Mouse (Mus musculus): Measurements from ENCODE around the gene Tmco1. TPM values are rescaled to one million over a fixed set of nuclear protein-coding genes. Genes with fewer than 3 reads are reported as not detected.
A peak's percentile ranks its signal among the peaks of the same experiment; 100 is the strongest.
"Not testable (repeated sequence)": the region's sequence is repeated elsewhere in the genome, so short reads cannot be mapped to it uniquely, and the experiment has no call there.

Gene Tmco1
- total RNA-seq, 2 experiments from 2014 or later, result 83.6 to 99.6 TPM

DNA sequence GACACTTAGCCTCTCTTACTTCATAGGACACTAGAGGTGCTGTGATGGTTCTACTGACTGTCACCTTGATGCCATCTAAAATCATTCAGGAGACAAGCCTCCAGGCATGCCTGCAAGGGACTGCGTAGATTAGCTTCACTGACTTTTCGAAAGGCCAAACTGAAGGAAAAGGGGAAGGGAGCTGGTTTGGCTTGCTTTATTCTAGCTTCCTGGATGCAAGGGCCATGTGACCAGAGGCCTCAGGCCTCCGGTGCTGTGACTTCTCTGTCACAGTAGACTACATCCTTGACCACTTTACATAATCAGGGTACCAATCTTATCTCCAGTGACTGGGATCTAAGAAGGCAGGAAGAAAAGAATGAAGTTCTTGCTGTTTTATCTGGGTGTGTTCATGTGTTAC, 28.2 kb downstream of the Tmco1 start:
- no peak for DNase-seq

DNA sequence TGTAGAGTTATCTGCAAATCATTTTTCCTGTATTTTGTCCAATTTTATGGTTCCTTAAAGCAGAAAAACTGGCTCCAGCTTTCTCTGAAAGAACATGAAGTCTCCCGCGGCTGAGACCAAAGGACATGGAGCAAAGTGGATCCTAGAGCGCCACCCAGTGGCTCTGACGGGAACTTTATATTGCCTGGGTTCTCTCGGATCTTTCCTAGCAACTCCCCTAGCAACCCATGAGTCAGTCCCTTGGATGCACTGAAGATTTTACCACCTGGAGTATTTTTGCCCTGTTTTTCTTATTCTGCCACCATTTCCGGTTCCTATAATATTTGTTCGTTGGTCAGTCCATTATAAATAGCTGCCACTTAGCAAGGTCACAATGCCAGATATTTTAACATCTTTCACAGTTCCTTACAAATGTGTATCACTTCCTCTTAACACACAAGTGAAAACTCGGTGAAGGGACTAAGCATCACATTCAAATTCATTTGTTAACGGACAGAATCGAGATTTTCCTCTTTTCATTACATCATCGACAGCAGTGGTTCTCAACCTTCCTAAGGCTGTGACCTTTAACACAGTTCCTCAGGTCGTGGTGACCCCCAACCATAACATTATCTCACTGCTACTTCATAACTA, 29.4 kb downstream of the Tmco1 start:
- peak; percentile 77 to 90 for DNase-seq

DNA sequence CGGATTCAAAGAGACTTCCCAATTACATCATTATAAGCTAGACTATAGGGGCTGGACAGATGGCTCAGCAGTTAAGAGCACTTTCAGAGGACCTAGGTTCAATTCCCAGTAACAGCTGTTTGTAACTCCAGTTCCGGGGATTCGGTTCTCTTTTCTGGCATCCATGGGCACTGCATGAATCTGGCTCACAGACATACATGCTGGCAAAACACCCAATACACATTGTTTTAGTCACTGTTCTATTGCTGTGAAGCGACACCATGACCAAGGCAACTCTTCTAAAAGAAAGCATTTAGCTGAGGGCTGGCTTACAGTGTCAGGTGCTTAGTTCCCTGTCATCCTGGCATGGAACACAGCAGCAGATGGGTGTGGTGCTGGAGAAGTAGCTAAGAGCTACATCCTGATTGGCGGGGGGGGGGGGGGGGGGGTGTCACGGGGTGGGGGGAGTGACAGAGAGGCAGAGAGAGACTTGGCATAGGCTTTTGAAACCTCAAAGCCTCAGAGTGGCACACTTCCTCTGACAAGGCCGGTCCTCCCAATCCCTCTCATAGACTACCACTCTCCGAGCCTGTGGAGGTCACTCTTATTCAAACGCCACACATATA, 31.1 kb downstream of the Tmco1 start:
- no peak for DNase-seq

DNA sequence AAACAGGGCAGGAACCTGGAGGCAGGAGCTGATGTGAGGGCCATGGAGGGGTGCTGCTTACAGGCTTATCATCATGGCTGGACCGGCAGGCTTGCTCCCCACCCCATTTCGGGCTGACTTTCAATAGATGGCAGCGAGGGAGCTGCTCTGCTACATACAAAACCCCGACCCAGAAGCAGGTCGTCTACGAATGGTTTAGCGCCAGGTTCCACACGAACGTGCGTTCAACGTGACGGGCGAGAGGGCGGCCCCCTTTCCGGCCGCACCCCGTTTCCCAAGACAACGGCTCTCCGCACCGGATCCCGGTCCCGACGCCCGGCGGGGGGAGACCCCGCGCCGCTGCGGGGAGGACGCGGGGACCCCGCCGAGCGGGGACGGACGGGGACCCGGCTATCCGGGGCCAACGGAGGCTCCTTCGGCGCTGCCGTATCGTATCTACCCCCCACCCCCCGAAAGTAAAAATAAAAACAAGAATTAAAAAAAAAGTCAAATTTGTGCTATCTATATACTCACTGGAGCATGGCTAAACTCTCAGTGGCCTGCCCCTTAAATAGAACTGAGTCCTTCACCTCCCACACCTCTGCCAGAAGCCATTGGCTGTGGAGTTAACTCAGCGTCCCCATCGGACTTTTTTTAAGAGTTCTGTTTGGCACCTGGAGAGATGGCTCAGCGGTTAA, 32.1 kb downstream of the Tmco1 start:
- peak in 1 of 2 experiments; percentile 23 for DNase-seq

DNA sequence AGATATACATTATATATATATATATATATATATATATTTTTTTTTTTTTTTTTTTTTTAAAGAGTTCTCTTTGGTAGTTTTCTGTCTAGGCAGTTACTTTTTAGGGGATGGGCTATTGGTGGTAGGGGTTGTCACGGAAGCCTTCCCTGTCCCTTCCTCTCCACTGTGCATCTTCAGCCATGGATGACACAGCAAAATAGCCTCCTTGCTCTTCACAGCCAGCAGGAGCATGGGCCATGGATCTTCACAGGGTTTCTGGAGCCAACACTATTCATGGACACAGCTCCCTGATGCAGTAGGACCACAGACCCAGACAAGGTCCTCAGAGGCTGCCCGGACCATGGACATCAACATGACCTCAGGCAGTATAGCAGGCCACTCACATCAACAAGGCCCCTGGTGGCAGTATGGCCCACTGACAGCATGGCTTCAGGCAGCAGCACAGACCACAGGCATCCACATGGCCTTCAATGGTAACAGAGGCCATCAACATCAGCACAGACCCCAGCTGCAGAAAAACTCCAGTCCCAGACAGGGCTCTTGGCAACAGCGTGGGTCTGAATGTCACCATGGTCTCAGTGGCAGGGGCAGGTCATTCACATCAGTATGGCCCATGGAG, 32.8 kb downstream of the Tmco1 start:
- no peak for DNase-seq

DNA sequence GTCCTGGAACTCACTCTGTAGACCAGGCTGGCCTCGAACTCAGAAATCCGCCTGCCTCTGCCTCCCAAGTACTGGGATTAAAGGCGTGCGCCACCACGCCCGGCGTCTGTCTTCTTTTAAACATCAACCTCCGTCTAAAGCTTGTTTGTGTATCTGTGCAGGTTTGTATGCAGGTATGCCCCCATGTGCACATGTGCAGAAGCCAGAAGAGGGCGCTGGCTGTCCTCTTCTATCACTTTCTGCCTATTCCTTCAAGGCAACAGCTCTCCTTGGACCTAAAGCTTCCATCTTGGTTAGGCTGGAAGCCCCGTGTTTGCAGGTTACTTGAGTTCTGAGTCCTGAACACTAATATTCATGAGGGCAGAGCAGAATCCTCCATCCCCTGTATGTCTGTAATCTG, 34.7 kb downstream of the Tmco1 start:
- no peak for DNase-seq

DNA sequence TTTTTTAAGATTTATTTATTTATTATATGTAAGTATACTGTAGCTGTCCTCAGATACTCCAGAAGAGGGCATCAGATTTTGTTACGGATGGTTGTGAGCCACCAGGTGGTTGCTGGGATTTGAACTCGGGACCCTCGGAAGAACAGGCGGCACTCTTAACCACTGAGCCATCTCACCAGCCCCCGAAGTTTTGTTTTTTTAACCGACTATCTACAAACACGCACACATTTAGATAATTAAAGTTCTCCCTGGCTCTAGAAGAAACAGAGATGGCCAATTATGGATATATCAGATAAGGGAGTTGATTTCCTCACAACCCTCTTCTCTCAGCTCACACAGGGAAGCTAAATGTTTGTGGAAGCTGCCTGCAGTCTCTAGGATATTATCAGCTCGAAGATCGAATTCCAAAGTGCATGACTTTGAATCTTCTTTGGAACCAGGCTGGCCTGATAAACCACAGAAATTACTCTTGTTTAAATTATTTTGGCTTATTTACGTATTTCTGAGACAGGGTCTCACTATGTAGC, 37.9 kb downstream of the Tmco1 start:
- DNase-seq, result not testable (repeated sequence)

DNA sequence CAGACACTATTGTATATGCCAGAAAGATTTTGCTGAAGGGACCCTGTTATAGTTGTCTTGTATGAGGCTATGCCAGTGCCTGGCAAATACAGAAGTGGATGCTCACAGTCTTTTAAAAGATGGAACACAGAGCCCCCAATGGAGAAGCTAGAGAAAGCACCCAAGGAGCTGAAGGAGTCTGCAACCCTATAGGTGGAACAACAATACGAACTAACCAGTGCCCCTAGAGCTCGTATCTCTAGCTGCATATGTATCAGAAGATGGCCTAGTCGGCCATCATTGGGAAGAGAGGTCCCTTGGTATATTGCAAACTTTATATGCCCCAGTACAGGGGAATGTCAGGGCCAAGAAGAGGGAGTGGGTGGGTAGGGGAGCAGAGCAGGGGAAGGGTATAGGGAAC, 41.0 kb downstream of the Tmco1 start:
- DNase-seq, result not testable (repeated sequence)

DNA sequence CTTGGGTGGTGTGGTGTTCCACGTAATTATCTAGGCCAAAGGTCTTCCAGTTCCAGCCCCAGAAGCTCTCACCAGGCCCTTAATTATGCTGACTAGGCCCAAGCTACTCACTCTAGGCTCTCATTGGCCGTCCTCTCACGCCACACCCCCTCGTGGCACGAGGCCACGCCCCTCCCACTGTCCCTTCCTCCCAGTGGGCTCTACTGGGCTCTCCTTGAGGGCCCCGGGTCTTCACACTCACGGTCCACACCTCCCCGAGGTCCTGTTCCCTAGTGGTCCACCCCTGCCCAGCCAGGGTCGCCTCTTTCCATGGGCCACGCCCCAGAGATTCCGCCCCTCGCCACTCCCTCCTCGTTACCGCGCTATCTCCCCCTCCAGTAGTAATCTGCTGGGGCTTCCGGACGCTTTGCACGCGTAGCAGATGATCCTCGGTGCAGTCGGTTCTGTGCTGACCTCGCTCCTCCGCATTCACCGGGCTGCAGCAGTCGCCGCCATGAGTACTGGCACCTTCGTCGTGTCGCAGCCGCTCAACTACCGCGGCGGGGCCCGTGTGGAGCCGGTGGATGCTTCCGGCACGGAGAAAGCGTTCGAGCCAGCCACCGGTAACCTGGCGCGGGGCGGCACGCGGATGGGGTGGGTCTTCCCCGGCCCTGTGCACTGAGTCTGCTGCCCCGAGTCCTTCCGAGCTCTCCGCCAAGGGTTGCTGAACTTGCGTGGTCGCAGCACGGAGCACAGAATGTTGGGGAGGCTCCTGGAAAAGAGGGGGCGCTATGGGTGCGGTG, 41.8 kb downstream of the Tmco1 start, which contains the start of gene Aldh9a1:
Gene Aldh9a1 (plus strand): TSS at position 177 of the 782 bp plus-strand sequence.
- DNase-seq, result peak; percentile 95 to 97

DNA sequence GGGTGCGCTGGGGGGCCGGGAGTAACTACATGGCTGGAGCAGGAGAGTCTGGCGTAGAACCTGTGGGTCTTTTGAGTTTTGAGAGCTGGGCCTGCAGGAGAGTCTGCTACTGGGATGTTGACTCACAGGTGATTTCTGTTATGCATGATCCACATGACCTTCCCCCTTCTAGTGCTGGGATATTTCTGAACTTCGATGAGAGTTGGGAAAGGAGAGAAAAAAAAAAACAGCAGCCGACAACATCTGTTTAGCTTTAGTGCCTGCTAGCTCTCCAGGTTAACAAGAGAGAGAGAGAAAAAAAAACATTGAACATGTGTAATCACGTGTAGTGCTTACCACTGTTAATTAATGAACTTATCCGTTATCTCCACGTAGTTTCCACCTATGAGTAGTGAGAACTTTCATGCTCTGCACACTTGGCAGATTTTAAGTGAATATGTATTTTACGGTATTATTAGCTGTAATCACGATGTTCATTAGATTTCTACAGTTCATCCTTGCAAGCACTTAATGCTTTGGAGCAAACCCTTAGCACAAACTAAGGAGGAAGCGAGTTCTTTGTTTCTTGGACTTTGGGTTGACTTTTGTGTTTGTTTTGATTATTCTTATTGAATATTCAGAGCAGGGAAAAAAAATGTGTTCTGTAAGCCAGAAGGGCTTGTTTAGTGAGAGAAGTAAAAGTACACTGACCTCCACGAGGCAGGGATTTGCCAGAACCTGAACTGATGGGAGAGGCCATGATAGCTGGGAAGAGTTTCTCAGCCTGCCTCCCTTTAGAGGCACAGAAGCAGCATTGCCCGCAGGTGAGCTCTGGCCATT, 42.6 kb downstream of the Tmco1 start:
- no peak for DNase-seq

DNA sequence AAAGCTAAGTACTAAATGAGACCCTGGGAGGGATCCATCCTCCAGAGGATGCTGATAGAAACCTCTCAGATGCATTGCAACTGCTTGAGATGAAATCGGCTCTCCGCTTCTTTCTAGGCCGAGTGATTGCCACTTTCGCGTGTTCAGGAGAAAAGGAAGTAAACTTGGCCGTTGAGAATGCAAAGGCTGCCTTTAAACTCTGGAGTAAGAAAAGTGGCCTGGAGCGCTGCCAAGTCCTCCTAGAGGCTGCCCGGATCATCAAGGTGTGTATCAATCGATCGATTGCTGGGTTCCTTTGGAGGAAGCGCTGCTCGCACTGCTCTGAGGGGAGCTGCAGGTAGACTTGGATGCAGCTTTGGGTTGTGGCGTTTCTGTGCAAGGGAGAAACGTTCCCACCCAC, 44.2 kb downstream of the Tmco1 start:
- DNase-seq, result no peak

DNA sequence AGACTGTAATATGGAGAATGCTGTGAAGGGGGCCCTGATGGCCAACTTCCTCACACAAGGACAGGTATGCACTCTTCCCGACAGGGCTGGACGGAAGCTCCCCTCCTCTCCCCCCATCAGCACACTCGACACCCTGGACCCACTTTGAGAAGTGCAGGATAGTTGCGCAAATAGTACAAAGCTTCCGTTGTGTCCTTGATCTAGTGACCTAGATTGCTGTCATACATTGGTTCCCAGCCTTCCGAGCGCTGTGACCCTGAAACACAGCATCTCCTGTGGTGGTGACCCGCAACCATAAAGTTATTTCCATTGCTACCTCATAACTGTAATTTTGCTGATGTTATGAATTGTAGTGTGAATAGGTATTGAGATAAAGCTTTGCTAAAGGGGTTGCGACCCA, 49.2 kb downstream of the Tmco1 start:
- DNase-seq, result no peak

DNA sequence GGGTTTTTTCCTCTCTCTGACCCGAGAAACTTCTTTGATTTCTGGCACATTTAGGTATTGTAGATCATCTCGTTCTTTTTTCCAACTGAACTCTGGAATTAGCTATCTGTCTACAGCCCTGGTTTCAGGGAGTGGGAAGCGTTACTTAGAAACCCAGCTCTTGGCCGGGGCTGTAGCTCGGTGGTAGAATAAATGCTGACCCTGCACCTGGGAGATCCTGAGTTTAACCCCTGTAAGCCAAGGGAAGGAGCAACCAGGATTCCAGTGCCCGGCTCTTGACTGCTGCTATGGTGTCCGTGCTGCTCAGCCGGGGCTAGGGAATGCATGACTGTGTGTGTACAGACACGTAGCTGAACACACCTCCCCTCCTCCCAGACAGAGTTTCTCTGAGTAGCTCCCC, 50.6 kb downstream of the Tmco1 start:
- no peak for DNase-seq

DNA sequence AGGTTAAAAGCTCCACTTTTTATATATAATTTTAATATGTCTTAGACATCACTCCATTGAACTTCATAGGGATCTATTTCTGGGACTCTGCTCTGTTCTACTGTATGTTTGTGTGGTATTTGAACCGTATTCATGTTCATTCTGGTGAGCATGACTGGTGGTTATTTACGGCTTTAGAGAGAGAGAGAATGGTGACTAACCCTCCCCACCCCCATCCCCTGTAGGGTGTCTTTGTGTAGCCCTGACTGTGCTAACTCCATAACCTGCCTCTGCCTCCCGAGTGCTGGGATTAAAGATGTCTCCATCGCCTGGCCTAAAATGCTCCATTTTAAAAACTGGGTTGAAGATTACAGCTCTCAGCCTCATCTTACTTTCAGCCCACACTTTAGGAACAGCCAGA, 52.1 kb downstream of the Tmco1 start:
- no peak for DNase-seq

DNA sequence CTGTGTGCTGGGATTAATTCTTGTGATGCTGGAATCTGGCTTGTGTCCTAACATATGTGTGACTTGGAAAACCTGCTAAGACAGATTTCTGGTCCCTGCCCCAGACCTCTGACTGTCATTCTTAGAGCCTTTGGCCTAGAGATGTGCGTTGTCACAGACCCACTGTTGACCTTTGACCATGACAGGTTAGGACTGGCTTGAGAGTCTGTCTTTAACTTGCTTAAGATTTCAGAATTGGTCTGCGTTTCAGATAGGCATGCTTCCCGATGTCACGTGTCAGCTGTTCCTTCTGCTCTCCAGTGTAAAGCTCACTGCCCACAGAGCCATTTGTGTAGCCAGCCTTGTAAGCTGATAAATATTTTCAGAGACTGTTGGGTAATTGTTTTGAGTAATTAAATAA, 54.6 kb downstream of the Tmco1 start:
- DNase-seq, result no peak

DNA sequence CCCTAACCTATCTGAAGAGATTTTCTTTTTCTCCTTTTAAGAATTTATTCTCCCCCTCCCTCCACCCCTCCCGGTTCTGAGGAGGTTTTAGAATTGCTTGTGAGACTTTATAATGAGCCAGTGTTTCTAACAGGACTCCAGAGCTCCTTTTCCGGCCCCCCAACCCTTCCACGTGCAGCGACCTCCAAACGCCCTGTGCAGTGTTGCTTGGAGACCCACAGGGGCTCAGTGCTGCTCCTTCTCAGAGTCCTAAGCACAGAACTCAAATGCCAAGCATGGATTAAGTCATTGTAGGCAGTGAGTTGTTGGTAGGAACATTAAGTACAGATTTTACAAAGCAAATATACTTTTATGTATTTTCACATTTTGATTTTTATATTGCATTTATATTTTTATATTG, 55.1 kb downstream of the Tmco1 start:
- no peak for DNase-seq

DNA sequence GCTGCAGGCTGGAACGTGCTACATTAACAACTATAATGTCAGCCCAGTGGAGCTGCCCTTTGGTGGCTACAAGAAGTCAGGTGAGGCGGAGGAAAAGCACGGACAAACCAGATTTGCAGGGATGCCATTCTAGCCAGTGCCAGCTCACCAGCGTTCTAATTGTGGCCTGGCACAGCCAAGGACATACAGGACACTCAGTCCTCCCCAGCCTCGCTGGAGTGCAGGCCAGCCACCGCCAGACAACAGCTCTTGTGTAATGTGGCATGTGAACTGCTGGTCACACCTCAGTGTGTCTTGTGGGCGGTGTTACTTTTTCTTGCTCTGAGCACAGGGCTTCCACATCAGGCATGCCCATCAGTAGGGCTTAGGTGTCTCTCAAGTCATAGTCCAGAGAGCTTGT, 57.6 kb downstream of the Tmco1 start:
- peak; percentile 66 to 81 for DNase-seq

DNA sequence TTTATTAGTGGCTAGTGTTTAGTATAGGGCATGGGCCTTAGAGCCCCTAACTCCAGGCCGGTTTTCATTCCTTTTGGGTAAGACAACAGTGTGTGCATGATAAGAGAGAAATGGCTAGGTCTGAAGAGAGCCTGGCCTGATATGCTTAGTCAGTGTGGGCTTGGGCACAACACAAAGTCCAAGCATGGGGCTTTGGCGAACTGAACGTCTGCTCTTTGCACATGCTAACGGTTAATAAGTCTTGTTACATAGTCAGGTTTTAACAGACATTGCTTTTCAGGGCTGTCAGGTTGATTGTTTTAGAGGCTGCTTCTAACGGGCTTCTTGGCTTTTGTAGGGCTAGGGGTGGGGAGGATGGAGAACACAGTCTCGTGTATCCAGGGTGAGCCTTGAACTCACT, 58.4 kb downstream of the Tmco1 start:
- DNase-seq, result no peak

DNA sequence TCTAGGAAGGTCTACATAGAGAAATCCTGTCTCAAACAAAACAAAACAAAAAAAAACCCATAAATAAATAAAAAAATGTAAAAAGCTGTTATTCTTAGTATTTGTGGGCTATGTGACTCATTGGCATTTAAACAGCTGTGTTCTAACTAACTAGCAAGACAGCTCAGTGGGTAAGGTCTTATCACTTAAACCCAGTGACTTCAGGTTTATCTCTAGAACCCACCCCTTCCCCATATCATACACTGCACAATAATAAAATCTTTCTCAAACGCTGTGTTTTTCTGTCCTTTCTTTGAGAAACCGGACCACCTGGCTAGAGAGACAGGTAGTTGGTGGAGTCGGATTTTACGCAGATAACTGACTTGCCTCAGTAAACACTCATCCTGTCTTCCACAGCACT, 59.8 kb downstream of the Tmco1 start:
- no peak for DNase-seq

DNA sequence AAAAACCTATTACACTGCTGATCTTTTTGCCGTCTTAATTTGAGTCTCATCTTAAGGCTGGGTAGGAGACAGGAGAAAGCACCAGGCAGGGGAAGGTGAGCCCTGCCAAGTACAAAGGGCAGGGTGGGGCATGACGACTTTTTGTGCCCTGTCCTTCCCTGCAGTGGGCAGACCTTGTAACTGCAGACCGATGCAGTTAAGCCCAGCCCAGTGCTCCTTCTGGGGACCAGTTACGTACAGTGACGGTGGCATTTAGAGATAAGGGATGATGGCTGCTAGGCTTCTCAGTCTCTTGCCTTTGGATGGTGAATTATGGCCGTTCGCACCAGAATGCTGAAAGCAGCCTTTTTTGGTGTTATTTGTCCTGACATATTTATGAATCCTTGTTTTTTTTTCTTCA, 60.3 kb downstream of the Tmco1 start:
- DNase-seq, result no peak

DNA sequence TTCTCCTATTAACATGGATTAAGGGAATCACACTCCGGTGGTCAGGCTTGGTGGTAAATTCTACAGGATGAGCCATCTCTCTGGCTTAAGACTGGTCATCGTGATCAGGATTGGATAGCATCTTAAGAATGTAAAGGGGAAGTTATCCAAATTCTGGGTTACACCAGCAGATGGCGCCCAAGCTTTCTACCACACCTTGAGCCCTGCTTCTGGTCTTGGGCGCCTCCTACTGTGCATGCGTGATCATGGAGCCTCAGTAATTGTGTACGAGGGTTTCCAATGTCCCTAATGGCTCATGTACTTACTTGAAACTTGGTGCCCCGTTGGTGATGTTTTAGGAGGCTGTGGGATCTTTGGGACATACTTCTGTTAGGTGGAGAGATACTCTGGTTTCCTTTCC, 61.7 kb downstream of the Tmco1 start:
- peak; percentile 86 to 95 for DNase-seq

Data from heart, adult 18-20 months (tissue).